Mouse (Mus musculus): ENCODE measurements around the gene Gm13283. TPM values are rescaled to one million over a fixed set of nuclear protein-coding genes. Genes with fewer than 3 reads are reported as not detected.

Gm13283 gene
- total RNA-seq, 2 experiments from 2014 or later: not detected

Other genes with a start within 250 kb of the Gm13283 start
- not detected for gene Ifnb1, start 237.3 kb upstream of the Gm13283 start, total RNA-seq (2021)
- gene Ifna15, start 201.9 kb upstream of the Gm13283 start, total RNA-seq (2021): not detected
- not detected for gene Ifna14, start 188.3 kb upstream of the Gm13283 start, total RNA-seq (2021)
- not detected for gene Ifna9, start 167.7 kb upstream of the Gm13283 start, total RNA-seq (2021)
- gene Ifna12, start 156.7 kb upstream of the Gm13283 start, total RNA-seq (2021): not detected
- gene C87499, start 125.7 kb upstream of the Gm13283 start, total RNA-seq (2021): not detected
- gene Ifna13, start 115.7 kb upstream of the Gm13283 start, total RNA-seq (2021): not detected
- gene Ifna16, start 83.2 kb upstream of the Gm13283 start, total RNA-seq (2021): not detected
- gene Ifna2, start 76.2 kb upstream of the Gm13283 start, total RNA-seq (2021): not detected
- gene Ifnab, start 68.8 kb upstream of the Gm13283 start, total RNA-seq (2021): not detected
- gene Gm26566, start 38.3 kb upstream of the Gm13283 start, total RNA-seq (2021): under 1 TPM; 0.49 to 0.89 TPM
- gene Klhl9, start 37.7 kb upstream of the Gm13283 start, total RNA-seq (2021): 100 to 1,000 TPM; 100 to 103 TPM
- gene Gm13271, start 5.3 kb upstream of the Gm13283 start, total RNA-seq (2021): not detected
- gene Gm13290, start 13.7 kb downstream of the Gm13283 start, total RNA-seq (2021): not detected
- gene Gm13289, start 16.8 kb downstream of the Gm13283 start, total RNA-seq (2021): not detected
- not detected for gene Gm13272, start 19.7 kb downstream of the Gm13283 start, total RNA-seq (2021)
- gene Ifnz, start 22.0 kb downstream of the Gm13283 start, total RNA-seq (2021): not detected
- not detected for gene Gm13276, start 25.6 kb downstream of the Gm13283 start, total RNA-seq (2021)
- not detected for gene Gm13277, start 28.5 kb downstream of the Gm13283 start, total RNA-seq (2021)
- gene Gm13278, start 31.4 kb downstream of the Gm13283 start, total RNA-seq (2021): not detected
- not detected for gene Gm13275, start 34.4 kb downstream of the Gm13283 start, total RNA-seq (2021)
- not detected for gene Gm13279, start 37.3 kb downstream of the Gm13283 start, total RNA-seq (2021)
- not detected for gene Gm13285, start 39.5 kb downstream of the Gm13283 start, total RNA-seq (2021)
- not detected for gene Gm13287, start 43.1 kb downstream of the Gm13283 start, total RNA-seq (2021)
- gene Gm13288, start 45.4 kb downstream of the Gm13283 start, total RNA-seq (2021): not detected
- gene Ifna7, start 56.1 kb downstream of the Gm13283 start, total RNA-seq (2021): not detected
- gene Ifna11, start 59.8 kb downstream of the Gm13283 start, total RNA-seq (2021): not detected
- not detected for gene Ifna6, start 67.3 kb downstream of the Gm13283 start, total RNA-seq (2021)
- gene Ifna5, start 75.4 kb downstream of the Gm13283 start, total RNA-seq (2021): not detected
- not detected for gene Ifna4, start 81.7 kb downstream of the Gm13283 start, total RNA-seq (2021)
- gene Ifna1, start 90.0 kb downstream of the Gm13283 start, total RNA-seq (2021): not detected
- not detected for gene Ifne, start 120.1 kb downstream of the Gm13283 start, total RNA-seq (2021)